Mouse (Mus musculus): ENCODE measurements around the gene Hagh.

DNA sequence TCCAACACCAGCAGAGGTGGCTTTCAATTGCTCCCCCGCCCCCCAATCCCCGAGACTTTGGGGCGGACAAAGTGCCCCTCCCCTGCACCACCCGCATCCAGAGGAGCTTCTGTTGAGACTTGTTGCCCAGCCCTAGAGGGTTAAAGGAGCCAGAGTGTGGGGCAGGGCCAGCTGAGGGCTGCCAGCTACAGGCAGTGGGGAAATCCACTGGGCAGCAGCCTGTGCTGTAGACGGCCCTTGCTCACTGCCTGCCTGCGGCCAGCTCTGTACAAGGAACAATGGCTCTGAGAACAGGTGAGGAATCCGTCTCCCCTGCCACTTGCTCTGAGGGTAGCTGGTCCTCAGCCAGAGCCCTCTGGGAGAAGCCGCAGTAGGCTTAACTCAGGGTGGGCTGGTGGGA is 38.6 kb downstream of the Hagh start:
- TF ChIP-seq CTCF (IDR thresholded peaks at IDR 0.05; ENCODE audit: low read depth) (no peak), EP300 (IDR thresholded peaks at IDR 0.05; ENCODE audit: low read depth) (no peak)

Measured in heart, postnatal 0 days (tissue).